Mouse (Mus musculus) cerebral cortex, adult 2 months (tissue): Measurements from ENCODE around the gene Olfr1033.

Source experiments
- WGBS: fragments of 180-500 bp; shearing (Covaris S2); methylation state at CpG from one replicate; pipeline ENCODE4 v1.1.7; 2018; 5-methylcytosine and 5-hydroxymethylcytosine counted together

Gene Olfr1033

DNA sequence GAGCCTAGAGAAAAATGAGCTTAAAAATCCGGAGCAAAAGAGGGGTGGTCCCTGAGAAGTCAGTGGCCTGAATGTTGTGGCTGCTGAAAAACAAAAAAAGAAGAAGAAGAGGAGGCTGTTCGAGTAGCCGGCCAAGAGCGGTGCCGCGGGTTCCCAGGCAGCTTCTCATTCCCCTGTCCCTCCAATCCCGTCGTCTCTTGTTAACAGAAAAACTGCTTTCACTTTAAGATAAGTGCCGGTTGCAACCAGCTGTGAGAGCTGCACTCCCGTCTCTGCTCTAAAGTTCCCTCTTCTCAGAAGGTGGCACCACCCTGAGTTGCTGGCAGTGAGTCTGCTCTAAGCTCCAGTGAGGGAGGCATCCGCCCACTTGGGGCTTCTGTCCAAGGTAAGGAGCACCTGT, at the start of gene Olfr1033:
Olfr1033 (plus strand) TSS at position 228 of the 400 bp plus-strand sequence.
- WGBS, result 4% methylated on average over 11 of the region's 11 CpGs

DNA sequence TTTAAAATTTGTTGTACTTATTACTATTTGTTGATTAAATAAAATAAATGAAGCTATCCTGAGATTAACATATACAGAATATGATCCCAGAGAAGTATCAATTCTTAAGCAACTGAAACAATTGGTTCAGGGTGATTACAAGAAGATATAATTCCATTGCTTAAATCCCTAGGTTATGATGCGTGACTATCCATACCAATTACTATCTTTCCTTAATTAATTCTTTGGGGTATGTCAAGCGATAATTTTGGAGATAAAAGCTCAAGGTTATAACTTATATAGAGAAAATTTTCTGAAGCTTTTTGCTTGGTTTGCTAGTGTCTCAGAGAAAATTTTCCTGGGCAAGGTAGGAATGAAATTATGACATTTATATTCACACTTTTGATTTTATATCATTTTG, 46.8 kb upstream of the Olfr1033 start, which contains the start of gene Olfr1029:
Olfr1029 (plus strand) TSS at position 301 of the 400 bp plus-strand sequence.
- 88% methylated on average over 2 of the region's 2 CpGs for WGBS

DNA sequence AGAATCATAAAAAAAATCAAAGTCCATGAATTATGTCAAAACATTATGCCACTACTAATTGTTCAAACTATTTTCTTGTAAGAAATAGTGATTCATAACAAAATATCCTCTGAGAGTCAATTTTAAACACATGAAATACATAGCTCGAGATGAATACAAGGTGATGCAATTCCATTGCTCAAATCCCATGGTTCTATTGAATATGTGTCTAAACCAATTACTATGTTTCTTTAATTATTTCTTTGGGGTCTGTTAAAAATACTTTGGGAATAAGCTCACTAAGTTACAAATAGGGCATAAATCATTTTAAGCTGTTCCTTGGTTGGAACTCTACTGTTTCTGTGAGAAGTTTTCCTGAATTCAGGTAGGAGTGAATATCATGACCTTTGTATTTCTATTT, 41.5 kb upstream of the Olfr1033 start, which contains the start of gene Olfr1030:
Olfr1030 (plus strand) TSS at position 301 of the 400 bp plus-strand sequence.
- 80% methylated on average over 1 of the region's 1 CpGs for whole genome bisulfite sequencing

GRCm38 (mm10) chr2:85990004-85990403, 30.4 kb upstream of the Olfr1033 start, which contains the start of gene Olfr1031:
TSS of gene Olfr1031 (plus strand) at chr2:85990304.
- 61% methylated on average over 3 of the region's 3 CpGs for WGBS

- 86% methylated on average over 7 of the region's 7 CpGs for WGBS
Observed at GRCm38 (mm10) chr2:86005240-86005639, 15.2 kb upstream of the Olfr1033 start, which contains the start of gene Olfr1032. TSS of gene Olfr1032 (plus strand) at chr2:86005540.

DNA sequence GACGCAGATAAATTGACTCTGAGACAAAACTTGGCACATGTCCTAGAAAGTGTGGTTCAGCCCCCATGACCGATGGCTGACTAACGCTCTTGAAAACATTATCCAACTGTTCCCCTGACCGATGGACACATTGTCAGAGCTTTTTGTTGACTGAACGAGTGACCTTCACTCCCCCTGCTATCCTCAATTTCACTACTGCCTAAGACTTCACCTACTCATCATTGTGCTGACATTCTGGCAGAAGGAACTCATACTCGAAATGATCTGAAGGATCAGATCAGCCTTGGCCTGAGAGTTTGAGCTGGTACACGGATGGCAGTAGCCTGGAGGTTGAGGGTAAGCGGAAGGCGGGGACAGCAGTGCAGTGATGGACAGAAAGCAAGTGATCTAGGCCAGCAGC, 1.1 kb downstream of the Olfr1033 start:
- WGBS, result 66% methylated on average over 7 of the region's 9 CpGs

DNA sequence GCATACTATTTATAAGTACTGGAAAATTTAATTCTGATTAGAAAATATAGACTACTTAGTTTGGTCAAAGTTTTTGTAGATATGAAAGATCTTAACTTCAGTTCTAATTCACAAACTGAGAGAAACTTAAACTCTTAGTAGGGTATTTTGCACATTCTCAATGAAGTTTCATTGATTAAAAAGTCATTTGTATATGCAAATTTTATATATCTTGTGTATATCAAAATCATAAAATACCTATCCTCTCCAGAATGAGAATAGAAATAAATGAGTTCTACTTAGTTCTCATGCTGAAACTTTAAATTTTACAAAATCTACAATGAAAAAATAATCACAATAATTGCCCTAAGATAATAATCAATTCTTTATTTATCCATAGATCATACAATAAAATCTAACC, 25.1 kb downstream of the Olfr1033 start, which contains the start of gene Olfr1034:
Olfr1034 (plus strand) TSS at position 301 of the 400 bp plus-strand sequence.

DNA sequence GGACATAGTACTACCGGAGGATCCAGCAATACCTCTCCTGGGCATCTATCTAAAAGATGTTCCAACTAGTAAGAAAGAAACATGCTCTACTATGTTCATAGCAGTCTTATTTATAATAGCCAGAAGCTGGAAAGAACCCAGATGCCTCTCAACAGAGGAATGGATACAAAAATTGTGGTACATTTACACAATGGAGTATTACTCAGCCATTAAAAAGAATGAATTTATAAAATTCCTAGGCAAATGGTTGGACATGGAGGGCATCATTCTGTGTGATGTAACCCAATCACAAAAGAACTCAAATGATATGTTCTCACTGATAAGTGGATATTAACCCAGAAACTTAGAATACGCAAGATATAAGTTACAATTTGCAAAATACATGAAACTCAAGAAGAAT, 43.3 kb downstream of the Olfr1033 start:
- WGBS, result 89% methylated on average over 2 of the region's 2 CpGs

GRCm38 (mm10) chr2:86070189-86070588, 49.8 kb downstream of the Olfr1033 start:
- WGBS, result 94% methylated on average over 8 of the region's 8 CpGs

DNA sequence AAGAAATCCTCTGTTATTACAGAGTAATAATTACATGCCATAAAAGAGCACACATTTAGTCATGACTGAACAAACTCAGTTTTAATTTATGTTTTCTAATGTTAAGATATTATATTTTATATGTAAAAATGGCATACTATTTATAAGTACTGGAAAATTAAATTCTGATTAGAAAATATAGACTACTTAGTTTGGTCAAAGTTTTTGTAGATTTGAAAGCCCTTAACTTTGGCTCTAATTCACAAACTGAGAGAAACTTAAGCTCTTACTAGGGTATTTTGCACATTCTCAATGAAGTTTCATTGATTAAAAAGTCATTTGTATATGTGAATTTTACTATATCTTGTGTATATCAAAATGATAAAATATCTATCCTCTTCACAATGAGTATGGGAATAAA, 53.3 kb downstream of the Olfr1033 start, which contains the start of gene Olfr1036:
Olfr1036 (plus strand) TSS at position 301 of the 400 bp plus-strand sequence.

GRCm38 (mm10) chr2:86080478-86080877, 60.0 kb downstream of the Olfr1033 start:
- whole genome bisulfite sequencing, result 89% methylated on average over 1 of the region's 1 CpGs

GRCm38 (mm10) chr2:86087285-86087684, 66.9 kb downstream of the Olfr1033 start, which contains the start of gene Olfr1037:
TSS of gene Olfr1037 (minus strand) at chr2:86087385.
- 87% methylated on average over 2 of the region's 2 CpGs for WGBS
